22 mouse cellular contexts compared by ENCODE assay signal in the genomic region with DNA sequence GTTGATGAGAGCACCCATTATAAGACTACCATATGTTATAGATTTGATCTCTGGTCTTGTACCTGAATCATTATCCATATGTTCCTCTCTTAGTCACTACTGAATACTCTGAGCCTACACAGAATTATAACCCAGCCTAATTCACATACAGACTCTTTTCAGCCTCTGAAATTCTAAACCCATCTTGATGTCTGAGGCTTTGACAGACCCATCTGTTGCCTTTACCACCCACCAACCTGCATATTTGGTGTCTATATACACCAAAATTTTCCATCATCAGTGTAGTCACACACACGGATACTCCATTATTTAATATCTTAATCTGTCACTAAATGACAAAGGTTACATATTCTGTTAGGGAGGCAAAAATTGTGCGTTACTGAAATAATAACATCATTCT.
"Had no signal": no experiment of that assay in that cellular context is flagged by ENCODE, and none has a peak within 500 bp of the region (broad histone marks: within the 10 kb centered on the region; RNA-seq: fewer than 3 reads in every experiment).

No protein-coding gene starts in this region.

- DNase-seq: kidney, adult 11 months; kidney, adult 8-10 months; kidney, postnatal 10 days; kidney, postnatal 36 days; left cerebral cortex, postnatal 4 days; liver, postnatal 0 days; lung, embryonic 14.5 days; thymus, adult 2 months; thymus, postnatal 14 days; thymus, postnatal 4 days had no signal

- H3K9ac ChIP-seq: intestine, embryonic 15.5 days; kidney, embryonic 15.5 days; limb, embryonic 12.5 days; limb, embryonic 15.5 days; liver, embryonic 14.5 days; liver, postnatal 0 days; lung, embryonic 14.5 days; midbrain, embryonic 12.5 days; midbrain, embryonic 15.5 days; neural tube, embryonic 12.5 days; neural tube, embryonic 15.5 days had no signal

- H3K27ac ChIP-seq: intestine, embryonic 15.5 days; kidney, embryonic 15.5 days; limb, embryonic 12.5 days; limb, embryonic 15.5 days; liver, embryonic 14.5 days; macrophage; midbrain, embryonic 12.5 days; midbrain, embryonic 15.5 days; neural tube, embryonic 12.5 days; neural tube, embryonic 15.5 days had no signal

- H3K9me3 ChIP-seq: intestine, embryonic 15.5 days; kidney, embryonic 15.5 days; limb, embryonic 12.5 days; limb, embryonic 15.5 days; midbrain, embryonic 12.5 days; midbrain, embryonic 15.5 days; neural tube, embryonic 12.5 days; neural tube, embryonic 15.5 days had no signal

- H3K36me3 ChIP-seq: intestine, embryonic 15.5 days; kidney, embryonic 15.5 days; limb, embryonic 12.5 days; limb, embryonic 15.5 days; midbrain, embryonic 12.5 days; midbrain, embryonic 15.5 days; neural tube, embryonic 12.5 days; neural tube, embryonic 15.5 days had no signal

- H3K4me3 ChIP-seq: intestine, embryonic 15.5 days; kidney, embryonic 15.5 days; limb, embryonic 12.5 days; limb, embryonic 15.5 days; midbrain, embryonic 12.5 days; midbrain, embryonic 15.5 days; neural tube, embryonic 12.5 days; neural tube, embryonic 15.5 days had no signal

- ATAC-seq: intestine, embryonic 15.5 days; liver, postnatal 0 days; lung, postnatal 0 days; midbrain, embryonic 15.5 days had no signal

- H3K4me2 ChIP-seq: intestine, embryonic 15.5 days; kidney, embryonic 15.5 days; limb, embryonic 12.5 days; limb, embryonic 15.5 days; liver, embryonic 11.5 days; lung, embryonic 14.5 days; midbrain, embryonic 12.5 days; midbrain, embryonic 15.5 days; neural tube, embryonic 12.5 days; neural tube, embryonic 15.5 days had no signal

- H3K4me1 ChIP-seq: intestine, embryonic 15.5 days; kidney, embryonic 15.5 days; limb, embryonic 12.5 days; limb, embryonic 15.5 days; midbrain, embryonic 12.5 days; midbrain, embryonic 15.5 days; neural tube, embryonic 12.5 days; neural tube, embryonic 15.5 days had no signal

- H3K27me3 ChIP-seq: intestine, embryonic 15.5 days; kidney, embryonic 15.5 days; limb, embryonic 12.5 days; limb, embryonic 15.5 days; midbrain, embryonic 12.5 days; midbrain, embryonic 15.5 days; neural tube, embryonic 12.5 days; neural tube, embryonic 15.5 days had no signal
